In the genomic region with DNA sequence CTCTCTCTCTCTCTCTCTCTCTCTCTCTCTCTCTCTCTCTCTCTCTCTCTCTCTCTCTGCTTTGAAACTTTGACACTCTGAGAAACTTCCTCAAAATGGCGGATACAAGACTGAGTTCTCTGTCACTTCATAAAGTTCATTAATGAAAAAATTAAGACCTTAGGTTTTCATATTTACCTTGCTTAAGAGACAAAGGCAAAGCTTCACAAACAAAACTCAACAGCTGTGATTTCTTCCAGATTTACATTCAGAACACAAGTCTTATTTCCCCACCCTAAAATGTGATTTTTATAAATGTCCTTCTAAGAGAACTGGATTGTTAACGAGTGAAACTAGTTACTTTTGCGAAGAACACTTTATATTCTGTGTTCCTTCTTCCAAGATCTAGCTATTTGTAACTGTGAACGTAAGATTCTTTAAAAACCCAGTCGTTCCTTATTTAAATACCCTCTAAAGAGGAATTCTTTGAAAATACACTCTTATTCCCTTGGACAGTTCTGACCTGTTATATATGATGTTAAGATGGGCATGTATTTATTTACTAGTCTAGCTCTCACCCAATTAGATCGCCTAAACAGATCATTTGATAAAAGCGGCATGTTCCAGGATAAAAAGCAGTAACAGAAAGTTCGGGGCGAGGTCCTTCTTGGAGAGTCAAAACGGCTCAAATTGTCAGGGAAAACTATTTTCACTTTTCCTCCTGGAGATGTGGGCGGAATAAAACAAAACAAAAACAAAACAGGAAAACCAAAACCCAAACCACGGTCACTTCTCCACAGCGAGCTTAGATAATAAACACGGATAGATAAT, we compare ENCODE assay signal across 10 mouse cellular contexts. TPM values are rescaled to one million over a fixed set of nuclear protein-coding genes. Genes with fewer than 3 reads are reported as not detected.
DNase-seq lines count a peak whose midpoint lies in the region; ATAC-seq and TF ChIP-seq lines count a peak whose summit lies in the region.
"Had no signal": no experiment of that assay in that cellular context is flagged by ENCODE, and none has a peak within 500 bp of the region (broad histone marks: within the 10 kb centered on the region; RNA-seq: fewer than 3 reads in every experiment).

No protein-coding gene starts in this region.

- H3K27ac ChIP-seq in kidney, postnatal 0 days, result no peak overlapping the region
- H3K27ac ChIP-seq in forebrain, embryonic 16.5 days (ENCODE audit: low read length), result no peak overlapping the region
- peak overlapping the region; percentile 96 for H3K27ac ChIP-seq in midbrain, embryonic 12.5 days (replicated peaks)

- 4% methylated on average over 14 of the region's 14 CpGs for WGBS in kidney, postnatal 0 days
- 3% methylated on average over 14 of the region's 14 CpGs for WGBS in forebrain, embryonic 16.5 days
- WGBS in midbrain, embryonic 12.5 days, result 1% methylated on average over 14 of the region's 14 CpGs

- H3K36me3 ChIP-seq in kidney, postnatal 0 days (ENCODE audit: insufficient read depth, low read length), result no peaks in the 10 kb centered on the region
- no peaks in the 10 kb centered on the region for H3K36me3 ChIP-seq in forebrain, embryonic 16.5 days (ENCODE audit: control insufficient read depth, insufficient read depth)
- H3K36me3 ChIP-seq in midbrain, embryonic 12.5 days, result peaks cover 28% of the 10 kb centered on the region

- no peaks in the 10 kb centered on the region for H3K9me3 ChIP-seq in kidney, postnatal 0 days (replicated peaks; ENCODE audit: low read length)
- no peaks in the 10 kb centered on the region for H3K9me3 ChIP-seq in forebrain, embryonic 16.5 days (ENCODE audit: control insufficient read depth, low read length)
- no peaks in the 10 kb centered on the region for H3K9me3 ChIP-seq in midbrain, embryonic 12.5 days

- H3K4me1 ChIP-seq in kidney, postnatal 0 days (replicated peaks; ENCODE audit: insufficient read depth, low read length), result 0 out of 2 replicates have a peak, but pooled peaks cover 5% of the 10 kb centered on the region
- H3K4me1 ChIP-seq in forebrain, embryonic 16.5 days (replicated peaks; ENCODE audit: control insufficient read depth, insufficient read depth, low read length), result peaks cover 21% of the 10 kb centered on the region
- H3K4me1 ChIP-seq in midbrain, embryonic 12.5 days, result peaks cover 45% of the 10 kb centered on the region

- no peak overlapping the region for H3K9ac ChIP-seq in kidney, postnatal 0 days (ENCODE audit: low read depth, low read length)
- no peak overlapping the region for H3K9ac ChIP-seq in forebrain, embryonic 16.5 days (replicated peaks; ENCODE audit: low read depth, low read length)
- H3K9ac ChIP-seq in midbrain, embryonic 12.5 days (replicated peaks), result peak overlapping the region; percentile 99

- ATAC-seq in kidney, postnatal 0 days (replicated peaks; ENCODE audit: low FRiP score, low read depth), result no peak
- ATAC-seq in forebrain, embryonic 16.5 days, result no peak
- ATAC-seq in midbrain, embryonic 12.5 days (ENCODE audit: low FRiP score, low read depth), result no peak

- peaks cover 81% of the 10 kb centered on the region for H3K27me3 ChIP-seq in kidney, postnatal 0 days (ENCODE audit: insufficient read depth, low read length)
- peaks cover 48% of the 10 kb centered on the region for H3K27me3 ChIP-seq in forebrain, embryonic 16.5 days (replicated peaks; ENCODE audit: control insufficient read depth, insufficient read depth, low read length)
- peaks cover 5% of the 10 kb centered on the region; the same call in 1 of the 2 replicates for H3K27me3 ChIP-seq in midbrain, embryonic 12.5 days

- 0 out of 2 replicates have a peak overlapping the region, but pooled peaks have one; percentile 7 for H3K4me3 ChIP-seq in kidney, postnatal 0 days (replicated peaks; ENCODE audit: low read depth, low read length)
- peak overlapping the region; percentile 34 for H3K4me3 ChIP-seq in forebrain, embryonic 16.5 days (replicated peaks; ENCODE audit: low read length)
- peak overlapping the region; percentile 73 for H3K4me3 ChIP-seq in midbrain, embryonic 12.5 days

- no peak for DNase-seq in kidney, postnatal 0 days (ENCODE audit: low spot score)
- no peak for DNase-seq in kidney, adult 18-20 months
- peak; percentile 49 for DNase-seq in embryo, embryonic 11 days
- no peak for DNase-seq in frontal cortex, postnatal 25 days (ENCODE audit: low spot score in 2 of 2)
- DNase-seq in thymus, postnatal 25 days, result no peak
- DNase-seq in urinary bladder, adult 2 months (ENCODE audit: low spot score), result no peak
- DNase-seq: spleen, adult 18-20 months had no signal

- no peak overlapping the region for H3K4me2 ChIP-seq in kidney, postnatal 0 days (ENCODE audit: low read length)
- peak overlapping the region; percentile 35 for H3K4me2 ChIP-seq in forebrain, embryonic 16.5 days (ENCODE audit: low read length)
- H3K4me2 ChIP-seq in midbrain, embryonic 12.5 days (replicated peaks), result peak overlapping the region; percentile 94

- TF ChIP-seq CTCF in kidney, postnatal 0 days (IDR thresholded peaks at IDR 0.05; ENCODE audit: low read depth), result no peak

RNA-seq across cellular contexts. Expression of a gene that starts 9.4 kb away (rescaled TPM):
- polyA plus RNA-seq in kidney, postnatal 0 days (2015; fragmentation: Nextera tagmentation; extraction: Ambion mirVana), result not detected in 2 replicates
- 9.3 and 9.9 TPM in 2 replicates for polyA plus RNA-seq in forebrain, embryonic 16.5 days (2015; fragmentation: Nextera tagmentation; extraction: Ambion mirVana)
- 180 and 189 TPM in 2 replicates for polyA plus RNA-seq in midbrain, embryonic 12.5 days (2016; fragmentation: Nextera tagmentation; extraction: Ambion mirVana)
- not detected in 2 replicates for polyA plus RNA-seq in urinary bladder, adult 2 months (2012; rRNA removed)
- polyA plus RNA-seq: thymus, postnatal 0 days had no signal

Comparison
In these comparisons a context has a peak if more than half of its experiments do, and no peak if none do; other contexts are left out.
1. H3K4me3 ChIP-seq: peak in every context shown above with its lines; median percentile 73 in midbrain, embryonic 12.5 days; 34 in forebrain, embryonic 16.5 days; 7 in kidney, postnatal 0 days.
2. RNA of a gene that starts 9.4 kb away (polyA plus RNA-seq): 180 to 189 TPM in midbrain, embryonic 12.5 days; 9.3 to 9.9 TPM in forebrain, embryonic 16.5 days, not detected in kidney, postnatal 0 days and not detected in urinary bladder, adult 2 months; every median in the first group is over 10 times any median in the second.